Mouse (Mus musculus): ENCODE data around the gene Triap1. TPM values are rescaled to one million over a fixed set of nuclear protein-coding genes. Genes with fewer than 3 reads are reported as not detected.

Triap1 gene
- total and polyA plus RNA-seq, 3 experiments: 59.2 to 63.2 TPM; not detected in 1

- H3K27ac ChIP-seq (ENCODE audit: control insufficient read depth, low read depth, low read length): peak overlapping the region; percentile 86
- peak overlapping the region; percentile 98 for H3K9ac ChIP-seq (ENCODE audit: control insufficient read depth, low read depth, low read length, poor library complexity, severe bottlenecking)
- peaks cover 55% of the 10 kb centered on the region for H3K79me2 ChIP-seq (ENCODE audit: control insufficient read depth, insufficient read depth, low read length, poor library complexity)
- peak; percentile 68 for DNase-seq (ENCODE audit: low read depth, low spot score)
- no peaks in the 10 kb centered on the region for H3K9me3 ChIP-seq (replicated peaks; ENCODE audit: insufficient read depth, low read length)
- 0 out of 4 replicates have a peak, but pooled peaks have one; percentile 14 to 67 for TF ChIP-seq POLR2A (IDR thresholded peaks at IDR 0.05; ENCODE audit: control insufficient read depth in 1 of 2, insufficient read depth in 1 of 2, low read depth in 1 of 2, low read length in 2 of 2, poor library complexity in 1 of 2)
- TF ChIP-seq MAFK (IDR thresholded peaks at IDR 0.05; ENCODE audit: borderline replicate concordance, low read depth, low read length): peak; percentile 60; the same call in 1 of the 2 replicates
- peak; percentile 56; the same call in 1 of the 2 replicates for TF ChIP-seq TCF12 (IDR thresholded peaks at IDR 0.05; ENCODE audit: low read depth, low read length)
- peak; percentile 88 for TF ChIP-seq ETS1 (IDR thresholded peaks at IDR 0.05; ENCODE audit: low read depth, low read length)
- no peak for TF ChIP-seq ZC3H11A (IDR thresholded peaks at IDR 0.05; ENCODE audit: low read depth, low read length)
- TF ChIP-seq USF2 (IDR thresholded peaks at IDR 0.05; ENCODE audit: borderline replicate concordance in 1 of 2, insufficient read depth in 1 of 2, low read depth in 1 of 2, low read length in 2 of 2): no peak
- TF ChIP-seq GATA1 (IDR thresholded peaks at IDR 0.05; ENCODE audit: low read depth, low read length): peak; percentile 54
- TF ChIP-seq MAZ (IDR thresholded peaks at IDR 0.05; ENCODE audit: low read depth, low read length): no peak
- TF ChIP-seq POLR2AphosphoS2 (IDR thresholded peaks at IDR 0.05; ENCODE audit: low read length): no peak; the same call in 1 of the 2 replicates
- TF ChIP-seq BHLHE40 (IDR thresholded peaks at IDR 0.05; ENCODE audit: borderline replicate concordance, low read depth, low read length): no peak
- TF ChIP-seq CHD1 (IDR thresholded peaks at IDR 0.05; ENCODE audit: low read depth, low read length): no peak
- peak; percentile 27 for TF ChIP-seq TAL1 (IDR thresholded peaks at IDR 0.05; ENCODE audit: low read length)
- TF ChIP-seq MYB (IDR thresholded peaks at IDR 0.05; ENCODE audit: low read depth, low read length): peak; percentile 7; the same call in 1 of the 2 replicates
- TF ChIP-seq E2F4 (IDR thresholded peaks at IDR 0.05; ENCODE audit: borderline replicate concordance, low read depth, low read length): 0 out of 2 replicates have a peak, but pooled peaks have one; percentile 36
- 0 out of 2 replicates have a peak, but pooled peaks have one; percentile 41 for TF ChIP-seq NELFE (IDR thresholded peaks at IDR 0.05; ENCODE audit: low read depth, low read length)
- TF ChIP-seq MYC (IDR thresholded peaks at IDR 0.05; ENCODE audit: low read depth, low read length): peak; percentile 39; the same call in 1 of the 2 replicates
- 0 out of 2 replicates have a peak, but pooled peaks have one; percentile 27 for TF ChIP-seq ELF1 (IDR thresholded peaks at IDR 0.05; ENCODE audit: low read depth, low read length)
- 0 out of 2 replicates have a peak, but pooled peaks have one; percentile 8 for TF ChIP-seq ZMIZ1 (IDR thresholded peaks at IDR 0.05; ENCODE audit: low read depth, low read length)
- TF ChIP-seq RCOR1 (IDR thresholded peaks at IDR 0.05; ENCODE audit: low read depth, low read length): no peak
- TF ChIP-seq SMC3 (IDR thresholded peaks at IDR 0.05; ENCODE audit: low read depth, low read length): no peak
- TF ChIP-seq EP300 (IDR thresholded peaks at IDR 0.05; ENCODE audit: low read depth in 1 of 2, low read length in 2 of 2): peak; percentile 36 to 60; a peak in 3 of 4 replicates
- TF ChIP-seq ZNF384 (IDR thresholded peaks at IDR 0.05; ENCODE audit: low read depth, low read length): peak; percentile 91
- peak; percentile 20; the same call in 1 of the 2 replicates for TF ChIP-seq SIN3A (IDR thresholded peaks at IDR 0.05; ENCODE audit: low read length)
- H3K4me1 ChIP-seq (ENCODE audit: control insufficient read depth in 1 of 2, insufficient read depth in 2 of 2, low read length in 2 of 2): peaks cover 2 to 12% of the 10 kb centered on the region in 2 experiments
- H3K27me3 ChIP-seq (ENCODE audit: control insufficient read depth in 1 of 2, insufficient read depth in 2 of 2, low read length in 2 of 2): no peaks in the 10 kb centered on the region
- peaks cover 5 to 11% of the 10 kb centered on the region in 2 experiments for H3K36me3 ChIP-seq (ENCODE audit: control insufficient read depth in 1 of 2, insufficient read depth in 2 of 2, low read length in 2 of 2)
- peak overlapping the region; percentile 76 to 95 for H3K4me3 ChIP-seq (ENCODE audit: control insufficient read depth in 1 of 2, insufficient read depth in 1 of 2, low read depth in 2 of 2, low read length in 2 of 2)
Measured at GRCm38 (mm10) chr5:115341314-115342165, 515 bp downstream of the Triap1 start.
